Mouse (Mus musculus) thymus, adult 2 months (tissue): ENCODE measurements around the gene Chst11. TPM values are rescaled to one million over a fixed set of nuclear protein-coding genes. Genes with fewer than 3 reads are reported as not detected.

Experiments used
- DNase-seq: peaks from one replicate; pipeline ENCODE4 v3.0.0; 2021
- H3K27ac ChIP-seq: fragments of 200-500 bp; 2 replicates; pipeline ENCODE4 v1.5.1; 2012; ENCODE audit warnings: low read length, control low read depth; ENCODE audit not compliant: control insufficient read depth, insufficient read depth
- H3K27me3 ChIP-seq: fragments of 200-500 bp; 2 replicates; pipeline ENCODE4 v1.6.1; 2012; ENCODE audit warnings: mild to moderate bottlenecking, low read length, moderate library complexity, mixed read lengths; ENCODE audit not compliant: control insufficient read depth, insufficient read depth
- H3K36me3 ChIP-seq: fragments of 200-500 bp; 2 replicates; pipeline ENCODE4 v1.6.1; 2012; ENCODE audit warnings: mild to moderate bottlenecking, low read length, moderate library complexity; ENCODE audit not compliant: control insufficient read depth, insufficient read depth
- H3K4me1 ChIP-seq: fragments of 200-500 bp; replicated peaks from 2 replicates; pipeline ENCODE4 v1.6.1; 2012; ENCODE audit warnings: low read length; ENCODE audit not compliant: control insufficient read depth, insufficient read depth
- H3K4me3 ChIP-seq: fragments of 200-500 bp; 2 replicates; pipeline ENCODE4 v1.5.1; 2012; ENCODE audit warnings: mild to moderate bottlenecking, low read length, control low read depth, moderate library complexity; ENCODE audit not compliant: control insufficient read depth, insufficient read depth
- CTCF ChIP-seq: fragments of 200-500 bp; IDR thresholded peaks from 2 replicates; pipeline ENCODE4 v1.5.1; 2012; ENCODE audit warnings: mild to moderate bottlenecking, control low read depth, low read length, moderate library complexity, borderline replicate concordance; ENCODE audit not compliant: control insufficient read depth, poor library complexity, insufficient read depth; ENCODE audit errors: extremely low read depth
- POLR2A ChIP-seq: fragments of 200-500 bp; IDR thresholded peaks from 2 replicates; pipeline ENCODE4 v1.6.1; 2012; ENCODE audit warnings: mild to moderate bottlenecking, low read length, control low read depth, moderate library complexity; ENCODE audit not compliant: control insufficient read depth, poor library complexity, insufficient read depth; ENCODE audit errors: extremely low read depth
- WGBS: fragments of 180-500 bp; shearing (Covaris S2); methylation state at CpG from one replicate; pipeline ENCODE4 v1.1.7; 2018; 5-methylcytosine and 5-hydroxymethylcytosine counted together
- polyA plus RNA-seq: library from polyadenylated mRNA; depleted of rRNA; stranded (reverse); fragments of >200 nt; gene quantifications from 2 replicates; pipeline ENCODE4 v1.2.3, GENCODE M21; 2012; rRNA removed

Gene Chst11
- polyA plus RNA-seq, 1 experiment, result 19.4 TPM

GRCm38 (mm10) chr10:83220847-83221246, 235.5 kb downstream of the Chst11 start:
- DNase-seq, result no peak
- Histone ChIP-seq H3K27ac (no peak overlapping the region), H3K36me3 (no peaks in the 10 kb centered on the region), H3K27me3 (no peaks in the 10 kb centered on the region), H3K4me3 (no peak overlapping the region), H3K4me1 (no peaks in the 10 kb centered on the region)
- 87% methylated on average over 3 of the region's 3 CpGs for WGBS
- TF ChIP-seq CTCF, result no peak
- no peak for TF ChIP-seq POLR2A

GRCm38 (mm10) chr10:83224999-83225398, 239.7 kb downstream of the Chst11 start:
- Histone ChIP-seq H3K27me3 (no peaks in the 10 kb centered on the region), H3K36me3 (no peaks in the 10 kb centered on the region), H3K4me3 (no peak overlapping the region), H3K4me1 (no peaks in the 10 kb centered on the region), H3K27ac (no peak overlapping the region)
- peak; percentile 8 for DNase-seq
- 90% methylated on average over 3 of the region's 3 CpGs for WGBS
- TF ChIP-seq CTCF (no peak), POLR2A (no peak)

GRCm38 (mm10) chr10:83228626-83229025, 243.3 kb downstream of the Chst11 start:
- H3K4me1 ChIP-seq, result no peaks in the 10 kb centered on the region
- H3K36me3 ChIP-seq, result no peaks in the 10 kb centered on the region
- no peak overlapping the region for H3K4me3 ChIP-seq
- WGBS, result 86% methylated on average over 4 of the region's 4 CpGs
- H3K27ac ChIP-seq, result no peak overlapping the region
- TF ChIP-seq CTCF, result no peak
- no peak for TF ChIP-seq POLR2A
- H3K27me3 ChIP-seq, result no peaks in the 10 kb centered on the region
- no peak for DNase-seq

GRCm38 (mm10) chr10:83233967-83234366, 248.7 kb downstream of the Chst11 start:
- no peak overlapping the region for H3K4me3 ChIP-seq
- WGBS, result 45% methylated on average over 3 of the region's 3 CpGs
- no peak for TF ChIP-seq CTCF
- TF ChIP-seq POLR2A, result no peak
- no peaks in the 10 kb centered on the region for H3K27me3 ChIP-seq
- no peak overlapping the region for H3K27ac ChIP-seq
- H3K36me3 ChIP-seq, result no peaks in the 10 kb centered on the region
- no peak for DNase-seq
- no peaks in the 10 kb centered on the region for H3K4me1 ChIP-seq

- no peaks in the 10 kb centered on the region for H3K27me3 ChIP-seq
- no peak overlapping the region for H3K27ac ChIP-seq
- DNase-seq, result no peak
- H3K4me3 ChIP-seq, result no peak overlapping the region
- no peaks in the 10 kb centered on the region for H3K36me3 ChIP-seq
- 78% methylated on average over 4 of the region's 4 CpGs for WGBS
- TF ChIP-seq CTCF (no peak), POLR2A (no peak)
- H3K4me1 ChIP-seq, result no peaks in the 10 kb centered on the region
These were observed 249.1 kb downstream of the Chst11 start for GRCm38 (mm10) chr10:83234391-83234790.

- TF ChIP-seq CTCF (no peak), POLR2A (no peak)
- WGBS, result 87% methylated on average over 11 of the region's 11 CpGs
- H3K27me3 ChIP-seq, result no peaks in the 10 kb centered on the region
- H3K4me1 ChIP-seq, result no peaks in the 10 kb centered on the region
- no peak overlapping the region for H3K27ac ChIP-seq
- DNase-seq, result no peak
- no peak overlapping the region for H3K4me3 ChIP-seq
- H3K36me3 ChIP-seq, result no peaks in the 10 kb centered on the region
These were observed 256.9 kb downstream of the Chst11 start for GRCm38 (mm10) chr10:83242106-83242686.

- TF ChIP-seq CTCF (no peak), POLR2A (no peak)
- H3K36me3 ChIP-seq, result no peaks in the 10 kb centered on the region
- H3K27ac ChIP-seq, result no peak overlapping the region
- no peaks in the 10 kb centered on the region for H3K4me1 ChIP-seq
- no peak for DNase-seq
- H3K4me3 ChIP-seq, result no peak overlapping the region
- WGBS, result 96% methylated on average over 6 of the region's 6 CpGs
- H3K27me3 ChIP-seq, result no peaks in the 10 kb centered on the region
These were observed 258.8 kb downstream of the Chst11 start for GRCm38 (mm10) chr10:83244131-83244530.

Other genes with a start within 250 kb of the Chst11 start
- 21.4 and 26.7 TPM in 2 replicates for gene Nfyb, start 221.4 kb upstream of the Chst11 start, polyA plus RNA-seq
- 32.2 and 42.5 TPM in 2 replicates for gene Txnrd1, start 151.5 kb upstream of the Chst11 start, polyA plus RNA-seq
- gene Eid3, start 118.9 kb upstream of the Chst11 start, polyA plus RNA-seq, result 0.37 and 0.46 TPM in 2 replicates